Mouse (Mus musculus) bone marrow, adult 2 months (tissue): ENCODE results near the gene Rrbp1.

Source experiments
- CTCF ChIP-seq: fragments of 200-500 bp; IDR thresholded peaks from 2 replicates; pipeline ENCODE4 v1.5.1; 2011; ENCODE audit warnings: low read length, control low read depth; ENCODE audit not compliant: control insufficient read depth, insufficient read depth
- POLR2A ChIP-seq: fragments of 200-500 bp; IDR thresholded peaks from 2 replicates; pipeline ENCODE4 v1.6.1; 2011; ENCODE audit warnings: low read depth, mild to moderate bottlenecking, control low read depth, low read length, borderline replicate concordance; ENCODE audit not compliant: control insufficient read depth

GRCm38 (mm10) chr2:143983482-143983881, 27.6 kb downstream of the Rrbp1 start:
- TF ChIP-seq CTCF, result no peak
- TF ChIP-seq POLR2A, result no peak
